Mouse (Mus musculus) kidney, embryonic 14.5 days (tissue): ENCODE results near the gene Macf1. TPM values are rescaled to one million over a fixed set of nuclear protein-coding genes. Genes with fewer than 3 reads are reported as not detected.
"Not testable (repeated sequence)": the region's sequence is repeated elsewhere in the genome, so short reads cannot be mapped to it uniquely, and the experiment has no call there.

Experiments
- ATAC-seq: fragments of 200-750 bp; cut with Nextera tagmentation; 2 replicates; pipeline ENCODE4 v1.8.0; 2017; ENCODE audit warnings: moderate number of reproducible peaks, mild to moderate bottlenecking, moderate TSS enrichment, moderate library complexity; ENCODE audit not compliant: low FRiP score, low TSS enrichment
- H3K27ac ChIP-seq: fragments of 300-500 bp; sonication (generic); 2 replicates; pipeline ENCODE4 v1.5.1; 2014; ENCODE audit warnings: low read depth, mild to moderate bottlenecking, low read length, moderate library complexity, mixed read lengths
- H3K27me3 ChIP-seq: fragments of 300-500 bp; sonication (generic); 2 replicates; pipeline ENCODE4 v1.6.1; 2014; ENCODE audit warnings: mild to moderate bottlenecking, low read length; ENCODE audit not compliant: control insufficient read depth, insufficient read depth
- H3K36me3 ChIP-seq: fragments of 300-500 bp; sonication (generic); 2 replicates; pipeline ENCODE4 v1.6.1; 2014; ENCODE audit warnings: low read length, mixed read lengths; ENCODE audit not compliant: control insufficient read depth, insufficient read depth
- H3K4me1 ChIP-seq: fragments of 300-500 bp; sonication (generic); 2 replicates; pipeline ENCODE4 v1.6.1; 2014; ENCODE audit warnings: low read length, mixed read lengths; ENCODE audit not compliant: control insufficient read depth, insufficient read depth
- H3K4me2 ChIP-seq: fragments of 300-500 bp; sonication (generic); replicated peaks from 2 replicates; pipeline ENCODE4 v1.6.1; 2014; ENCODE audit warnings: low read depth, mild to moderate bottlenecking, low read length
- H3K4me3 ChIP-seq: fragments of 300-500 bp; sonication (generic); 2 replicates; pipeline ENCODE4 v1.5.1; 2014; ENCODE audit warnings: mild to moderate bottlenecking, low read length
- H3K9ac ChIP-seq: fragments of 300-500 bp; sonication (generic); 2 replicates; pipeline ENCODE4 v1.6.1; 2014; ENCODE audit warnings: low read depth, mild to moderate bottlenecking, low read length, moderate library complexity
- H3K9me3 ChIP-seq: fragments of 300-500 bp; sonication (generic); 2 replicates; pipeline ENCODE4 v1.6.1; 2016; ENCODE audit warnings: low read length; ENCODE audit not compliant: control insufficient read depth
- WGBS: fragments of 180-500 bp; shearing (Covaris S2); extraction: QIAGEN DNeasy Blood & Tissue Kit; methylation state at CpG from one replicate; pipeline ENCODE4 v1.1.7; 2014; 5-methylcytosine and 5-hydroxymethylcytosine counted together
- polyA plus RNA-seq: library from polyadenylated mRNA; unstranded; fragments of >200 nt; fragmentation: Nextera tagmentation; extraction: Ambion mirVana; gene quantifications from 2 replicates; pipeline ENCODE4 v1.2.1, GENCODE M21; 2014

Gene Macf1
- polyA plus RNA-seq, 1 experiment from 2014 or later, result 89.2 TPM

DNA sequence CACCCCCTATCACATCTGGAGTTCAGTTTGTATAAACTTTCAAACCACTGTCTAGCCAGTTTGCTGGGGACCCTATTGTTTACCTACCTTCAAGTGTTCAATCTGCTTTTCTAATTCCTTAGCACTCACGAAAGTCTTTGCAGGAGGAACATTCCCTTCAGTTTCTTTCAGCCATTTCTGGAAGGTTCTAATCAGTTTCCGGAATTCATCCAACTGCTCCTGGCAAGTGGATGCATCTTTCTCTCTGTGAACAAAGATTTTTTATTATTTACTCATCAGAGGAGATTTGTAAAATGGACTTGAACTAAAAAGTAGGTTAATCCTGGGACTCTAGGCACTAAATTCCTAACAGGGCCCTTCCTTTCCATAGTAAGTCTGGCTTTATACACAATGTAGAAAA lies 236.1 kb downstream of the Macf1 start:
- H3K9ac ChIP-seq, result no peak overlapping the region
- H3K9me3 ChIP-seq, result no peaks in the 10 kb centered on the region
- H3K27ac ChIP-seq, result no peak overlapping the region
- H3K4me1 ChIP-seq, result no peaks in the 10 kb centered on the region
- no peak for ATAC-seq
- H3K4me2 ChIP-seq, result no peak overlapping the region
- no peaks in the 10 kb centered on the region for H3K27me3 ChIP-seq
- 92% methylated on average over 2 of the region's 2 CpGs for WGBS
- H3K36me3 ChIP-seq, result peaks cover 69% of the 10 kb centered on the region
- no peak overlapping the region for H3K4me3 ChIP-seq

DNA sequence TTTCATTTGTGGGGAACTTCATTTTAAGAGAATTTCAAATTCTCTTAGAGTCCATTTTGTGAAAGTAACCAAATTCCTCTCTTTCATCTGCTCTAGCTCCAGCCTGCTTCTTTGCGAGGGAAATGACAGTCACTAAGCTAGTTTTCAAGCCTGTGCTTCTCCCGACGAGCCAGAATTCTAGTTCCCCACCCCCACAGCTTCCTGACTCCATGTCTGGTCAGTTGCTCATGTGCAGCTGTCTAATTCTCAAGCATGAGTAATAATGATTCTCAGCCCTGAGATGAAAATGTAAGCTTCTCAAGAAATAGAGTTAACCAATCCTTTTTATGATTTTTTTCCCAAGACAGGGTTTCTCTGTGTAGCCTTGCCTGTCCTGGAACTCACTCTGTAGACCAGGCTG lies 236.9 kb downstream of the Macf1 start:
- H3K4me3 ChIP-seq, result no peak overlapping the region
- H3K9me3 ChIP-seq, result no peaks in the 10 kb centered on the region
- WGBS, result 47% methylated on average over 3 of the region's 3 CpGs
- peaks cover 62% of the 10 kb centered on the region for H3K36me3 ChIP-seq
- H3K4me2 ChIP-seq, result no peak overlapping the region
- H3K27ac ChIP-seq, result no peak overlapping the region
- H3K27me3 ChIP-seq, result no peaks in the 10 kb centered on the region
- no peaks in the 10 kb centered on the region for H3K4me1 ChIP-seq
- no peak overlapping the region for H3K9ac ChIP-seq
- ATAC-seq, result no peak

DNA sequence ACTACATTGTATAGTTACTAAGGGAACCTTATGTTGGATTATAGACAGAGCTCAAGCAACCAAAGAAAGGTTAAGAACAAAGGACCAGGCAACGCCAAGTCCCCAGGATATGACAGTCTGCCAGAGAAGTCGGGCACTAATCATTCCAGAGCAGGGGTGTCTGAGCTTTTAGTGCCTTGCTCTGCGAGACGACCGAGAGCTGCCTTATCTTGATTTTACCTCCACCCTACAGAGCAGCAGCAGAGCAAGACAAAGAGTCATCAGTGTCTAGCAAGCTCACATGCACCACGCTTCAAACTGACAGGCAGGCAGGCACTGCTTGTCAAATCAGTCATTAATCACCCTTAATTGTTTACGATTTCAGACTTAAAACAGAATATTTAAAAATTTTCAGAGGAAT lies 237.4 kb downstream of the Macf1 start:
- Histone ChIP-seq H3K4me1 (no peaks in the 10 kb centered on the region), H3K27me3 (no peaks in the 10 kb centered on the region), H3K9me3 (no peaks in the 10 kb centered on the region), H3K27ac (no peak overlapping the region), H3K4me2 (no peak overlapping the region), H3K36me3 (peaks cover 57% of the 10 kb centered on the region), H3K4me3 (no peak overlapping the region), H3K9ac (no peak overlapping the region)
- no peak for ATAC-seq
- WGBS, result 41% methylated on average over 7 of the region's 7 CpGs

DNA sequence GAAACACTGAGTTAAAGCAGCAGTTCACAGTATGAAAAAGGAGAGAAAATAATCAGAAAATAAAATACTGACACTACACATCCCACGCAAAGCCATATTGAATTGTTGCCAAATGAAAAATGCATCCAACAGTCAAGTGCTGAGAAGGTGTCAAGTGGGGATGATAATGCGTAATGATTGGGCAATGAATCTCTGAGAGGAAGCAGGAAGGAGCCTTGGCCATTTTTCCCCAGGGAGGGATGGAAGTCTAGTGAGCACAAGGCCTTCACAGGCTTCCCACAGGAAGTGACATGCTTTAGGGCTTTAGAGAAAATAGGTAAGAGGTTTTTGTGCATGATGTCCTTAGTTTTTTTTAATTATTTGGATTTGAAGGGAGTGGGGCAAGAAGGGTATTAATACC lies 237.9 kb downstream of the Macf1 start:
- not testable (repeated sequence) for H3K4me3 ChIP-seq, ATAC-seq, H3K27me3 ChIP-seq, H3K4me1 ChIP-seq, H3K9ac ChIP-seq, H3K9me3 ChIP-seq, H3K4me2 ChIP-seq, H3K27ac ChIP-seq
- WGBS, result 84% methylated on average over 2 of the region's 2 CpGs
- peaks cover 52% of the 10 kb centered on the region for H3K36me3 ChIP-seq

DNA sequence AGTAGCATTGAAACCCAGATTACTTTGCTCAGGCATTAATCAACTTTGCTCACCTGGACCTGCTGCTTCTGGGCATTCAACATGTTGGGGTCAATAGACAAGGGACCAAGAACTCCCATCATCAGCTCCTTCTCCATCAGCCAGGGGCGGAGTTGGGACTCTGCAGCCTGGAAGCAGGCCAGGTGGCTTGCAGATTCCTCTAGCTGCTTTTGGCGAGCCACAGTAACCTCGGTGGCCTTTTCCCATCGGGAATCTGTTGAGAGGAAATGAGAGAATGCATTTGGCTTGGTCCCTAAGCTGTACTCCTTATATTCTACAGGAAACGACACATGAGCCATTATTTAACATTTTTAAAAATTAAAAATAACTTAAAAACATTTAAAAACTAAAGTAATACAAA lies 245.7 kb downstream of the Macf1 start:
- H3K27ac ChIP-seq, result no peak overlapping the region
- H3K4me1 ChIP-seq, result no peaks in the 10 kb centered on the region
- no peaks in the 10 kb centered on the region for H3K9me3 ChIP-seq
- no peaks in the 10 kb centered on the region for H3K27me3 ChIP-seq
- no peak for ATAC-seq
- H3K36me3 ChIP-seq, result peaks cover 49% of the 10 kb centered on the region
- H3K4me3 ChIP-seq, result no peak overlapping the region
- H3K9ac ChIP-seq, result no peak overlapping the region
- H3K4me2 ChIP-seq, result no peak overlapping the region
- WGBS, result 64% methylated on average over 5 of the region's 5 CpGs

DNA sequence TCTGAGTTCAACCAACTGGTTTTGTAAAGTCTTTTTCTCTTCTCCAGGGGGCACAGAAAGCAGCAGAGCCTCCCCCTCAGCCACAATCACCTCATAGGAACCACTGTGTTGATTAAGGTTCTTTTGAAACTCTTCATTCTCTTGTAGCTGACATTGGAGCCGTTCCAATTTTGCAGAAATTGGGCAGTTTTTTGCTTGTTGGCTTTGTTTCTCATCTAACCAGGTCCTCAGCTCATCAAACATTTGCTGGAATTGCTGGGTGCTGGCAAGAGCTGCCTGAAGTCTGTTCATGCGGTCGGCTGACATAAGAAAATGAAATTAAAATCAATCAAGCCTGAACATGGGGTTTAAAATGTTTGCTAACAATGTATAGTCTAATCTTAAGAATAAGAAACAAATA lies 251.0 kb downstream of the Macf1 start:
- Histone ChIP-seq H3K4me1 (no peaks in the 10 kb centered on the region), H3K4me2 (no peak overlapping the region), H3K9ac (no peak overlapping the region), H3K27ac (no peak overlapping the region), H3K9me3 (no peaks in the 10 kb centered on the region), H3K36me3 (peaks cover 53% of the 10 kb centered on the region), H3K4me3 (no peak overlapping the region), H3K27me3 (no peaks in the 10 kb centered on the region)
- WGBS, result 94% methylated on average over 3 of the region's 3 CpGs
- no peak for ATAC-seq

DNA sequence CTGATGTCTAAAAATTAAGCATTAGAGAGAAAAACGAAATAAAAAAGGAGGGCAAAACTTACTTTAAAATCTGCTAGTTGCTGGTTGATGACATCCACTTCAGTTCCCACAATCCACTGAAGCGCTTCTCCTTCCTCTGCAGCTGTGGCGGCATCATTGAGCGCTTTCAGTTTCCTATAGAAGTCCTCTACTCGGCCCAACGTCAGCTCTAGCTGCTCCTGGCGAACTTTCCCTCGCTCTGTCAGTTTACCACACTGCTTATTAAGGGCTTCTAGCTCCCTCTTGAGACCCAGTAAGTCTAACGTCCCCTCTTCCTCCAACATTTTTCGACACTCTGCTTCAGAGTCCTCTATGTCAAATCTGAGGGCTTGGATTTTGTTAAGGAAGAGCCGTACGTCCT lies 252.2 kb downstream of the Macf1 start:
- 82% methylated on average over 12 of the region's 12 CpGs for WGBS
- Histone ChIP-seq H3K36me3 (peaks cover 49% of the 10 kb centered on the region), H3K27ac (no peak overlapping the region), H3K4me3 (no peak overlapping the region), H3K4me1 (0 out of 2 replicates have a peak, but pooled peaks cover 3% of the 10 kb centered on the region), H3K4me2 (no peak overlapping the region), H3K27me3 (no peaks in the 10 kb centered on the region), H3K9me3 (no peaks in the 10 kb centered on the region), H3K9ac (no peak overlapping the region)
- no peak for ATAC-seq

DNA sequence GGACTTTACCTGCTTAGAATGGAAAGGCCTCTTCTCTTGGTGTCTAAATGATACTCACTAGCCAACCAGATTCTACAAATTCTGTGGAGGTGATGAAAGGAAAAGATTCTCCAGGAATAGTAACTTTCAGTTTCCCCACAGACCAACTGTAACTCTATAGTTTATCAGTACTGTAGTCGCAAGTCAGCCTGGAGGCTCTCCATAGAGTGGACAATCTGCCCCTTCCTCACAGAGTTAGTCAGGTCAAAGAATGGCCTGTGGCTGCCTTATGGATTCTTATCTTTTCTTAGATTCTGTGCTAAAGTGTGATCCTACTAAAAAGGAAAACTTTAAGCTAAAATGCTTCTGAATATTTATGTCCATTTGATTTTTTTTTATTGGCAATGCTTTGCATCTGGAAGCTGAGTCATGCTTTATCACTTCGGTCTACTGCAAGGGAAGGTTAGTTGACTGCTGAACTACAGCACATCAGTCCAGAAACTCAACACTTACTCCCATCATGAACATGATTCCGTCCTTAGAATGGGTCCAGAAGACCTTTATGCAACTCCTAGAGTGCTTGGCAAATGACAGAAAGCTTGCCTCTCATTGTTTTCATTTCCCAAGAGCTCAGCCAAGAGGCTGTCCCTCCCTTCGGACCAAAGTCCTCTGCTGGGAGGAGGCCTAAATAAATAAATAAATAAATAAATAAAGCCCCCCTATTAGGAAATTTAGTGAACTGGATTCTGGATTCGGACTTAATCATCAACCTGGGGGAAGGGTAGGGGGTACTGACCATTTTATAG lies 256.1 kb downstream of the Macf1 start:
- no peak overlapping the region for H3K27ac ChIP-seq

DNA sequence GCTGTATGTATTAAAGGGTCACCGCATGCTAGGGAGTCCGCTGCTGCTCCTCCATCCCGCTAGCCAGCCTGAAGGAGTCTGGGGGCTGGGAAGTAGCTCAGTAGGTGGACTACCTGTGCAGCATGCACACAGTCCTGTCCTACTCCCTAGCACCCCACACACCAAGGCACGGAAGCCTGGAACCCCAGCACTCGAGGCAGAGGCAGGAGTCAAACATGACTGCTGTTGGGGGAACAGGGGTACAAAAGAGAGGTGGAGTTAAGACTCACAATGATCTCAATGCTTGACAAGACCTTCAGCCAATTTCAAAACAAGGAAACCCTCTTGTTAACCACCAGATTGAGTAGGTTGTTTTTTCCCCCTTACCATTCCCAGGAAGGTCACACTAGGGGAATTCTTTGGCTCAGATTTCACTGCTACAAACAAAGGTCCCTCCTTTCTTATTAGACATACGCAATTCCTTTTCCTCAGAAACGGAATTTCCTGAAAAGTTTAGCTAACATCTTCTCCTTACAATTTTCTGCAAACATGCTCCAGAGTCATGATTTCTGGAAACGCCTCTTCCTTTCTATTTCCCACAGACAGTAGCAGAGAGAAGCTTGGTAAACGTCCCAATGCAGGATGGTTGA lies 256.8 kb downstream of the Macf1 start:
- Histone ChIP-seq H3K9me3 (no peaks in the 10 kb centered on the region), H3K4me1 (0 out of 2 replicates have a peak, but pooled peaks cover 3% of the 10 kb centered on the region), H3K4me3 (no peak overlapping the region), H3K27me3 (no peaks in the 10 kb centered on the region), H3K27ac (no peak overlapping the region), H3K4me2 (no peak overlapping the region), H3K36me3 (peaks cover 17% of the 10 kb centered on the region), H3K9ac (no peak overlapping the region)
- 79% methylated on average over 9 of the region's 9 CpGs for WGBS
- ATAC-seq, result no peak

More for the DNA sequence above, 256.1 kb downstream of the Macf1 start:
- Histone ChIP-seq H3K4me2 (no peak overlapping the region), H3K9ac (no peak overlapping the region), H3K27me3 (no peaks in the 10 kb centered on the region), H3K36me3 (peaks cover 24% of the 10 kb centered on the region), H3K4me1 (0 out of 2 replicates have a peak, but pooled peaks cover 3% of the 10 kb centered on the region), H3K4me3 (no peak overlapping the region), H3K9me3 (no peaks in the 10 kb centered on the region)
- 85% methylated on average over 5 of the region's 5 CpGs for WGBS
- ATAC-seq, result no peak
